Mouse (Mus musculus): ENCODE measurements around the gene Fam229b.

Gene Fam229b

DNA sequence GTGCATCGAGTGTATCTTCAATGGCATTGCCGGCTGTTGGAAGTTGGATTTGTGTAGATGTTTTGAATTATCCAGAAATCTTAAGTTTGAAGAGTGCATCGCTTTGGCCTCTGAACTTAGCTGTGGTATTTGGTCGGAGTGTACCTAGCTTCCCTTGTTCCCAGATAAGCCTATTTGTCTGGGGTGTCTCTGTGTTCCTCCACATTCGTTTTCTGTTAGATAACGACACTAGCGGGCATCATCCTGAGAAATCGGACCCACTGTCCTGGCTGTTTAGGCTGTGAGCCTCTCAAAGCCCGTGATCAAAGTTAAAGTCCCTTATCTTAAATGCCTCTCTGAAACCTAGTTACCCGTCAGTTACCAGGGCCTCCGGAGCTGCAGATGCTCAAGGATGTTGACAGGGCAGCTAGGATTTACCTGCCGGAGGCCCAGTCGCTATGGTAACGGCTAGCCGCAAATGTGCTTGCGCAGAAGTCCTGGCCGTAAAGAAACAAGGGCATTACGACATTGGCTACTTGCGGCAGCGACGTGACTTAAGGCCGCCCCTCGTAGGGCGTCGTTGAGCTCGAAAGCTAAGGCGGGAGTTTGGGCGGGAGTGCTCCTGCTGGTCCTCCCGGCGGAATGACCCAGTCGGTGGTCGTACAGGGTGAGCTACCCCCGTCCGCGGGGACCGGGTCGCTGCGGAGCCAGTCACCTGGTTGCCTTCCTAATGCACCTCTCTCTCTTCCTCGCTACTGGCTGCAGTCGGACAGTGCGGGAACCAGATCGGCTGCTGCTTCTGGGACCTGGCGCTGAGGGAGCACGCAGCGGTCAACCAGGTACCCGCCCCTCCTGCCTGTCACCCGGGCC, at the start of gene Fam229b, which contains the start of gene Tube1:
Gene Fam229b (minus strand): TSS at position 453 of the 849 bp plus-strand sequence.
Gene Tube1 (plus strand): TSS at position 515 of the 849 bp plus-strand sequence.
- DNase-seq (ENCODE audit: low spot score), result peak; percentile 62

GRCm38 (mm10) chr10:39176981-39177380, 43.3 kb upstream of the Fam229b start:
- DNase-seq (ENCODE audit: low spot score), result no peak

GRCm38 (mm10) chr10:39173077-39173476, 39.4 kb upstream of the Fam229b start:
- no peak for DNase-seq (ENCODE audit: low spot score)

DNA sequence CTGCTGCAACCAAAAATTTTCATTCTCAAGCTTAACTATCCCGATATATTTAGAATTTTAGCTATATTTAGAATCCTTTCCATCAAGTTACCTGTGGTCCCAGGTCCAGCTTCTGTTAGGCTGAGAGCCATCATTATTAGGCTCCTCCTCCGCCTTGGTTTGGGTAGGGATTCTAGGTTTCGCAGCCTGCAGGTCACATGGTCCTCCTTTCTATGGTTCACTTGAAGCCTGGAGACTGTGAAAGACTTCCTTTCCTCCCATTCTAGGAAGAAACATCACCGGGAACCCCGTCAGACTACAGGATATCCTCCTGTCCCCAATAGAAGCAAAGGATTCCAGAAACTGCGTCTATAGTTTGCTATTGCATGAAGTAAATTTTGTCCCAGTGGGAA, 38.8 kb upstream of the Fam229b start:
- DNase-seq (ENCODE audit: low spot score), result no peak

DNA sequence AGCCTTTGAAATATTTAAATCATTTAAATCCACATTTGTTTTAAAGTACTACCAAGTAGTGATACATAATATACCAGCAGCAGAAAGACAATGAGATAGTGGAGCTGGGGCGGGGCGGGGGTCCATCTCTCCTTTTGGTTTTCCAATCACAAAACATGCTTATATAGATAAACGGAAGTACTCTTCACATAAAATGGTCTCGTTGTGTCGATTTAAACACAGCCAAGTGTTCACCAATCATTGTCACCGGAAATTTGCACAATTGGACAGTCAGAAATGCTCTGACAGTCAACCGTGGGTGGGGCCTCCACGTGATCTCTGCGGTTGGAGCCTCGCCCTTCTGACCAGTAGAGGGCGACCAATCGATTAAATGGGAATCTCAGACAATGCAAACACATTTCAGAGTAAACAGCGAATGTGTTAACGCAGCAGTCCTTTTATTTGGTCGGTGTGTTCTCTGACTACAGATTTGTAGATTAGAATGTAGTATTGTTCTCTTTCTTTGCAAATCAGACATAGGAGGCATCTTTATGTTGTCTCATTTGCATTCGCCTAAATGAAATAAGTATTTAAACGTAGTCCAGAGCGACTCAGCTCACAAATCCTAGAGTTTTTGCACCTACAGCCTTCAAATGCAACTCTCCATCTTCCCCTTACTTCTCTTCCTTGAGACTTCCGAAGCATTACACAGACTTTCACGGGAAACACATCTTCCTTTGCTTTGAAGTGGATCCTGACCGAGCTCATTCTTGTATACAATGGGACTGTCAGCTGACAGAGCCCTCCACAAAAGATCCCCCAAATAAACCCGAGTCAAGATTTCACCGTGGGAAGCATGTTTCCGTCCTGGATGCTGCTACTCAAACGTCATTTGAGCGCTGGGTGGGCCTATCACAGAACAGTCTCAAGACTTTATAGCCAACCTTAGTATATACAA, 38.2 kb upstream of the Fam229b start:
- peak; percentile 30 for DNase-seq (ENCODE audit: low spot score)

DNA sequence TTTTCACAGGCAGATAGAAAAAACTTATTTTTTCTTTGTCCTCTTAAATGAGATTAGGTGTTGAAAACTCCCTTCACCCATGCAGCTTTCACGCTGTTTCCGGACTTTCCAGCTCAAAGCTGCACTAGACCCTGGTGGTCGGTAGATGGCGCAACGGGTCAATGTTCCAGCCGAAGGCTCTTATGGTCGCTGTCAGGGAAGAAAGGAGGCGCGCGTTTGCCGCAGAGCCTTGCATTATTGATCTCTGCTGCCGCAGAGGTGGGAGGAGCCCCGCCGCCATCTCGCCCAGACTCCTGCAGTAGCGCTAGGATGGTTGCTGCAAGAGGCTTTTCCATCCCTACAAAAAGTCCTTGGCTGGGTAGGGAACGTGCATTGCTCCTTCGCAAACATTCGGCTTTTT, 37.4 kb upstream of the Fam229b start:
- peak; percentile 61 for DNase-seq (ENCODE audit: low spot score)

DNA sequence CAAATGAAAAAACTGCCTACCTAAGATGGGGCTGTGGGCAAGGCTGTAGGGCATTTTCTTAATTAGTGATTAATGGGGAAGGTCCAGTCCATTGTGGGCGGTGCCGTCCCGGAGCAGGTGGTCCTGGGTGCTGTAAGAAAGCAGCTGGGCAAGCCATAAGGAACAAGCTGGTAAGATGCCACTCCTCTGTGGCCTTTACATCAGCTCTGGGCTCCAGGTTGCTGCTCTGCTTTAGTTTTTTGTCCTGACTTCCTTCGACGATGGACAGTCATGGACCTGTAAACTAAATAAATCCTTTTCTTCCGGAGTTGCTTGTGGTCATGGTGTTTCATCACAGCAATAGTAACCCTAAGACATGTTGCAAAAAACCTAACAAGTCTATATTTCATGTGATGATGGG, 37.0 kb upstream of the Fam229b start:
- DNase-seq (ENCODE audit: low spot score), result no peak

DNA sequence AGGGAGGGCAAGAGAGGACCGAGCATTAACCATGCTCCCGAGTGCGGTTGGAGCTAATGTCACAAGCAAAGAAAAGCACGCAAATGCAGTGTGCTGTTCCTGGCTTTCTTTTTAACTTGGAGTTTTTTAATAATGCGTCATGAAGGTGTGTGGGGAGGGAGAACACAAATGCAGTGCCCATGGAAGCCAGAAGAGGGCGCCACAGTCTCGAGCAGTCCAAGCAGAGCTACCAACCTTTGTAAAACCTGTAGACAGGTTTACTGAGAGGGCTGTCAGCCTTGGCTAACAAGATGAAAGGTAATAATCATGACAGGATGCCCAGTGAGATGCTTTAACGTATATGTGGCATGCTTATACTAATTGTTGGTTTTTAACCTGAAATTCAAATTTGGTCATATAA, 36.5 kb upstream of the Fam229b start:
- DNase-seq (ENCODE audit: low spot score), result peak; percentile 37

- DNase-seq (ENCODE audit: low spot score), result no peak
These were observed 35.9 kb upstream of the Fam229b start for GRCm38 (mm10) chr10:39169642-39170041.

GRCm38 (mm10) chr10:39167611-39168010, 33.9 kb upstream of the Fam229b start:
- DNase-seq (ENCODE audit: low spot score), result no peak

GRCm38 (mm10) chr10:39165632-39166115, 32.0 kb upstream of the Fam229b start:
- no peak for DNase-seq (ENCODE audit: low spot score)

GRCm38 (mm10) chr10:39163694-39164093, 30.0 kb upstream of the Fam229b start, which contains the start of gene Ccn6:
Gene Ccn6, minus strand, starts transcription at chr10:39163794.
- no peak for DNase-seq (ENCODE audit: low spot score)

DNA sequence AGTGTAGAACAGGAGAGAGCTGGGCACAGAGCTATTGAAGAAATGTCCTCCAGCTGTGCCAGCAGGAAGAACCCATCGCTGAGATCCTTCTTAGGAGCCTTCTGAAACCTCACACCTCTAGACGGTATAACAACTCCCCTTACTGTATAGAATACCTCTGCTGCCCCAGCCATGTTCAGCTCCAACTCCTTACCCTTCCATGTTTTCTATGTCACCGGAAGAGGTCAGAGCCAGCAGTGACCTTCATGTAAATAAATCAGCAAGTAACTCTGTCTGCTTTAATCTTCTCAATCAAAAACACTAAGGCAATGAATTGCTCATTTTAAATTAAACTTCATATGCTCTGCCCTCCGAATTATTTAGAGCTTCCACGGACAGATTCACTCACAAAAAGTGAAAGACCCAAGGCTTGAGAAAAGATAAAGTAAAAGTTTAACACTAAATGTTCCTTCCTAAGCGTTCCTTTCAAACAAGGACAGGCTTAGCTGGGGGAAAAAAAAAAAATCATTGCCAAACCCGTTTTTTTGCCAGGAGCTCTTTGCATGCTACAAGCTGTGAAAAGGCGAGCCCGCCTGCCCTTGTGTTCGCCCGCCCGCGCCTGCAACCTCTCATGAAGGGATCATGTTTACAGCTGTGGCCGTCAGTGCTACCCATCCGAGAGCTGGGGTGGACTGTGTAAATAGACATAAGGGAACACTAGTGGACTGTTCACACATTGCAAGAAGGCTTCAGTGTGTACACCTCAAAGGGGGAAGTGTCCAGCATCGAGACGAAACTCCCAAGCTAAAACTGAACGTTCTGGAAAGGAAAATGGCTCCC, 29.2 kb upstream of the Fam229b start:
- no peak for DNase-seq (ENCODE audit: low spot score)

- no peak for DNase-seq (ENCODE audit: low spot score)
These were observed 27.7 kb upstream of the Fam229b start for GRCm38 (mm10) chr10:39161406-39161805.

- no peak for DNase-seq (ENCODE audit: low spot score)
These were observed 24.6 kb upstream of the Fam229b start for GRCm38 (mm10) chr10:39158306-39158705.

- DNase-seq (ENCODE audit: low spot score), result no peak
These were observed 23.6 kb upstream of the Fam229b start for GRCm38 (mm10) chr10:39157321-39157720.

- no peak for DNase-seq (ENCODE audit: low spot score)
These were observed 23.0 kb upstream of the Fam229b start for GRCm38 (mm10) chr10:39156719-39157118.

DNA sequence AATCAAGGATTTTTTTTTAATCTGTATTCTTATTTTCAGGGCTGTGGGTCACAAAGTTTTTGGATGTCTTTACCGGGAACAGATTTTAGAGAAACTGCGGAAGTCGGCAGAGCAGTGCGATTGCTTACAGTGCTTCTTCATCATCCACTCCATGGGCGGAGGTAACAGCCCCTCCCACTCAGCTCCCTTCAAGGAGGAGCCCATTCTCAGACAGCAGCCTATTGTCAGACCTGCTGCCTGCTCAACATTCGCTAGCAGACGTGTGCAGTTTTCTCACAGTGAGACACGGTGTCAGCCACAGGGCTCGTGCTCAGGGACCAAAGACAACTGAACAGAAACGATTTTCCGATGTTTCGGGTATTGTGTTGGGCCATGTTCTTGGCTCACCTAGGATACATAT, 8.5 kb upstream of the Fam229b start:
- no peak for DNase-seq (ENCODE audit: low spot score)

DNA sequence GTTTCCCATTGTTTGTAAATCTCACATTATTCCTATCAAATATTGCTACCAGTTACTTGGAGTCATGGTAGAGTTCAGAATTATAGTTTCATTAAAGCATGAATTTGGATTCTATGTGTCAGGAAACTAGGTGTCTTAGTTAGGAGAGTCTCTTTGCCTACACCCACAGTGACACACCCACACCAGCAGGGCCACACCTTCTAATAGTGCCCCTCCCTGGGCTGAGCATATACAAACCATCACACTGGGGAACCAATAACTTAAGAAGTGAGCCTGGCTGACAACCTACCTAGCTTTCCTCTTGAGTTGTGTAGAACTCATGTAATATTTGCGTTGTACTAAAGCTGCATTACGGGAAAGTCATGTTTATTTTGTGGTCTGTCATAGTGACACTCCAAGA, 7.7 kb upstream of the Fam229b start:
- DNase-seq (ENCODE audit: low spot score), result no peak

DNA sequence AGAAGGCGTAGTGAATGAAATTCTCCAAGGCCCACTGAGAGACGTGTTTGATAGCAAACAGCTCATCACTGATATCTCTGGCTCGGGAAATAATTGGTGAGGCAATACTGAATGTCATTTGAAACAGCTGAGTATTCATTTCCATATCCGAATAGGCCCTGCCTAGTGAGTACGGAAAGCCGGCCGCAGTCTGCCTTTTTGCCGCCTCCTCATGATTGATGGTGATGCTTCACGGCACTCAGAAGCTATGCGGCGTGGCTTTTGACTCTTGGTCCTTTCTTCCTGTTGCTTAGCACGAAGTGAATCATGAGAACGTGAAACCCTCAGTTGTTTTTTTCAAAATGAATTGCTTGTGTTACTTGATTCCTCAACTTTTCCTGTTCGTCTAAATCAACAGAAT, 7.1 kb upstream of the Fam229b start:
- DNase-seq (ENCODE audit: low spot score), result no peak

DNA sequence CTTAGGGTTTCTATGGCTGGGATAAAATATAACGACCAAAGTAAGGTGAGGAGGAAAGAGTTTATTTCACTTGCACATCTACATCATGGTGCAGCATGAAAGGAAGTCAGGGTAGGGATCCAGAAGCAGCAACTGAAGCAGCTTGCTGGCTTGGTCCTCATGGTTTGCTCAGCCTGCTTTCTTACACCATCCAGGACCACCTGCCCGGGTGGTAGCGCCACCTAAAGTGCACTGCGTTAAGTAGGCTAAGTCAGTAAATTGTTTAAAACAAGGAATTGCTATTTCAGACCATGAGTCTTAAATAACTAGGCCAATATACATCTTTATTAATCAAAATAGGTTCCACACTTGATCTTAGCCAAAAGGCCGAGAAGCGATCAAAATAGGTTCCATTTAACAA, 5.0 kb upstream of the Fam229b start:
- DNase-seq (ENCODE audit: low spot score), result no peak

DNA sequence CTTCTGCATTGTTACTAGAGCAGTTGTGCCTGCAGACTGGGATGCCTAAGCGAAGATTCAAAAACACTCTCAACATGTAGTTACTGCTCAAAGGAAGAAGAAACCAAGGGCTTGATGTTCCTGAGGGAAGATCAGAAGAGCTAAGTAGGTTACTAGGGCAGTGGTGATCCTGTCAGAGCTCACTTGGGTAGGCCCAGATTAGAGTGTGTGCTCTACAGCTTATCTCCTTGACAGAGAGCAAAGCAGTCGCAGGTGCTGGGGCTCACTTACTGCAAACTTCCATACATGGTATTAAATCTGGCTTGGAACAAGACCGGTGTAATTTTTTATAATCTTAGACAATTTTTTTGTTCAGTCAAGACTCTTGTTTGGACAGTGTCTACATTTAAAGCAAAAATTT, 4.1 kb upstream of the Fam229b start:
- no peak for DNase-seq (ENCODE audit: low spot score)

Measured in urinary bladder, postnatal 10 days (tissue).